Mouse (Mus musculus) testis, adult 2 months (tissue): Measurements from ENCODE around the gene Srprb. TPM values are rescaled to one million over a fixed set of nuclear protein-coding genes. Genes with fewer than 3 reads are reported as not detected.
A peak's percentile ranks its signal among the peaks of the same experiment; 100 is the strongest.

ENCODE experiments used
- H3K27ac ChIP-seq: fragments of 200-500 bp; 2 replicates; pipeline ENCODE4 v1.5.1; 2012; ENCODE audit warnings: low read depth, low read length; ENCODE audit not compliant: control insufficient read depth, insufficient read depth
- H3K27me3 ChIP-seq: fragments of 200-500 bp; 2 replicates; pipeline ENCODE4 v1.6.1; 2012; ENCODE audit warnings: mild to moderate bottlenecking, low read length, moderate library complexity; ENCODE audit not compliant: control insufficient read depth, insufficient read depth
- H3K36me3 ChIP-seq: fragments of 200-500 bp; 2 replicates; pipeline ENCODE4 v1.6.1; 2012; ENCODE audit warnings: mild to moderate bottlenecking, low read length; ENCODE audit not compliant: control insufficient read depth, insufficient read depth
- H3K4me1 ChIP-seq: fragments of 200-500 bp; 2 replicates; pipeline ENCODE4 v1.6.1; 2012; ENCODE audit warnings: low read length; ENCODE audit not compliant: control insufficient read depth, insufficient read depth
- H3K4me3 ChIP-seq: fragments of 200-500 bp; 2 replicates; pipeline ENCODE4 v1.5.1; 2012; ENCODE audit warnings: low read depth, mild to moderate bottlenecking, low read length, moderate library complexity, mixed read lengths; ENCODE audit not compliant: control insufficient read depth
- CTCF ChIP-seq: fragments of 200-500 bp; IDR thresholded peaks from 2 replicates; pipeline ENCODE4 v1.5.1; 2012; ENCODE audit warnings: low read depth, mild to moderate bottlenecking, inconsistent platforms, low read length, moderate library complexity; ENCODE audit not compliant: control insufficient read depth, insufficient read depth, insufficient replicate concordance
- POLR2A ChIP-seq: fragments of 200-500 bp; IDR thresholded peaks from 2 replicates; pipeline ENCODE4 v1.6.1; 2012; ENCODE audit warnings: low read depth, mild to moderate bottlenecking, inconsistent platforms, low read length, moderate library complexity; ENCODE audit not compliant: control insufficient read depth
- polyA plus RNA-seq: library from polyadenylated mRNA; depleted of rRNA; stranded (reverse); fragments of >200 nt; gene quantifications from 2 replicates; pipeline ENCODE4 v1.2.3, GENCODE M21; 2012

Srprb gene
- polyA plus RNA-seq, 1 experiment = 42.6 TPM

DNA sequence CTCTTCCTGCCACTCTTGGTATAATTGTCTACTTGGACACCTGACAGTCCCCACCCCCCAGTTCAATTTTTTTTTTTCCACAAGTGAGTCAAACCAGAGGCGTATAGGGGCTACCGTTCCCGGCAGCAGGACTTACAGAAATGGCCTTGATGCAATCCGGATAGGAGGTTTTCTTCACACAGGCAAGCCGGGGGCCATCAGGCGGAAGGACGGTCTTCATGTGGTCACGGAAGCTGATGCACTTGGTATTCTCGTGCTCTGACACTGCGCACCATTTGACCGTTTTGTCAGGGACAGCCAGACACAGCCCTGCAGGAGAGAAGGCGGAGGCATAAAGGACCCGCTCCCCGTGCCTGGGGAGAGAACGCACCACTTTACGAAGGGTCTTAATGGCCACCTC is 25.8 kb upstream of the Srprb start:
- H3K4me3 ChIP-seq = no peak overlapping the region
- no peak overlapping the region for H3K27ac ChIP-seq
- H3K4me1 ChIP-seq = peaks cover 5% of the 10 kb centered on the region
- H3K36me3 ChIP-seq = no peaks in the 10 kb centered on the region
- H3K27me3 ChIP-seq = no peaks in the 10 kb centered on the region
- TF ChIP-seq POLR2A (no peak), CTCF (no peak)

DNA sequence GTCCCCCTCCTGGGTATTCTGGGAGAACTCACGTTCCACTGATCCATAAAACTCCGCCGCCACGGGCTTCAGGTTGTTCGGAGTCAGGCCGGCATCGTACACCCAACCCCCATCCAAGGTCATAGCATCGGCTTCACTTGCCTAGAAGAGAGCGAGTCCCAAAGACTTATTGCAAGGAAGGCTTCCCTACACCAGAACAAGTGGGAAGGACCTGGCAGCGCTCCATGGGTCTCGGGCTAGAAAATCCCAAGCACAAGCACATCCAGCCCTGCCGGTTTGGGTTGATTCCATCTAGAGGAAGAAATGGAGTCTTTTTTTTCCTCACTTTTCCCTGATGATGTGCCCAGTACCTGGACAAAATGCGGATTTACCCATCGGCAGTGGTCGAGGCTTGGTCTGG is 24.9 kb upstream of the Srprb start:
- no peak for TF ChIP-seq POLR2A
- no peak for TF ChIP-seq CTCF
- Histone ChIP-seq H3K36me3 (no peaks in the 10 kb centered on the region), H3K4me1 (peaks cover 5% of the 10 kb centered on the region), H3K27me3 (no peaks in the 10 kb centered on the region), H3K27ac (no peak overlapping the region), H3K4me3 (peak overlapping the region; percentile 3; the same call in 1 of the 2 replicates)

- H3K27ac ChIP-seq = no peak overlapping the region
- no peaks in the 10 kb centered on the region for H3K36me3 ChIP-seq
- no peaks in the 10 kb centered on the region for H3K27me3 ChIP-seq
- H3K4me3 ChIP-seq = no peak overlapping the region
- TF ChIP-seq CTCF (peak; percentile 49; the same call in 1 of the 2 replicates), POLR2A (no peak)
- H3K4me1 ChIP-seq = peaks cover 5% of the 10 kb centered on the region
Observed at GRCm38 (mm10) chr9:103225464-103225863, 23.5 kb upstream of the Srprb start.

- H3K27ac ChIP-seq = no peak overlapping the region
- H3K36me3 ChIP-seq = no peaks in the 10 kb centered on the region
- no peak for TF ChIP-seq POLR2A
- TF ChIP-seq CTCF = no peak
- H3K4me3 ChIP-seq = no peak overlapping the region
- peaks cover 2% of the 10 kb centered on the region; the same call in 1 of the 2 replicates for H3K4me1 ChIP-seq
- H3K27me3 ChIP-seq = no peaks in the 10 kb centered on the region
Observed at GRCm38 (mm10) chr9:103224721-103225120, 22.8 kb upstream of the Srprb start.

DNA sequence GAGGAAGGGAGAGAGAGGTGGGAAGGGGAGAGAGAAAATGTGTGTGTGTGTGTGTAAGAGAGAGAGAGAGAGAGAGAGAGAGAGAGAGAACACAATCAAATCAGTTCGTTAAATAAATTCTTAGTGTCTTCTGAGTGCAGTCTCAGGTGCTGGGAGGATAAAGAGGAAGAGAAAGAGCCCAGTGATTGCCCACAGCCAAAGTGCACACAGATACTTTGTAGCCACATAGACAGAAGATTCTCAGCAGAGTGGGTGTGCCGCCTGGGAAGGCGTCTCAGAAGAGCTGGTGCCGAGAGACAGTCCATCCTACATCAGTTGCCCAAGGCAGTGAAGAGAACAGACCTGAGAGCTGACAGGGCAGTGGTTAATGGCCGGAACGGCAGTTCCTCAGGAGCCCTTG is 12.3 kb upstream of the Srprb start:
- Histone ChIP-seq H3K4me3 (no peak overlapping the region), H3K27me3 (no peaks in the 10 kb centered on the region), H3K36me3 (no peaks in the 10 kb centered on the region), H3K4me1 (no peaks in the 10 kb centered on the region; the same call in none of the 2 replicates), H3K27ac (no peak overlapping the region)
- TF ChIP-seq CTCF = no peak
- TF ChIP-seq POLR2A = no peak

GRCm38 (mm10) chr9:103213631-103214030 is 11.7 kb upstream of the Srprb start:
- Histone ChIP-seq H3K27ac (no peak overlapping the region), H3K36me3 (no peaks in the 10 kb centered on the region), H3K4me1 (no peaks in the 10 kb centered on the region; the same call in none of the 2 replicates), H3K4me3 (no peak overlapping the region), H3K27me3 (no peaks in the 10 kb centered on the region)
- TF ChIP-seq CTCF (no peak), POLR2A (no peak)

DNA sequence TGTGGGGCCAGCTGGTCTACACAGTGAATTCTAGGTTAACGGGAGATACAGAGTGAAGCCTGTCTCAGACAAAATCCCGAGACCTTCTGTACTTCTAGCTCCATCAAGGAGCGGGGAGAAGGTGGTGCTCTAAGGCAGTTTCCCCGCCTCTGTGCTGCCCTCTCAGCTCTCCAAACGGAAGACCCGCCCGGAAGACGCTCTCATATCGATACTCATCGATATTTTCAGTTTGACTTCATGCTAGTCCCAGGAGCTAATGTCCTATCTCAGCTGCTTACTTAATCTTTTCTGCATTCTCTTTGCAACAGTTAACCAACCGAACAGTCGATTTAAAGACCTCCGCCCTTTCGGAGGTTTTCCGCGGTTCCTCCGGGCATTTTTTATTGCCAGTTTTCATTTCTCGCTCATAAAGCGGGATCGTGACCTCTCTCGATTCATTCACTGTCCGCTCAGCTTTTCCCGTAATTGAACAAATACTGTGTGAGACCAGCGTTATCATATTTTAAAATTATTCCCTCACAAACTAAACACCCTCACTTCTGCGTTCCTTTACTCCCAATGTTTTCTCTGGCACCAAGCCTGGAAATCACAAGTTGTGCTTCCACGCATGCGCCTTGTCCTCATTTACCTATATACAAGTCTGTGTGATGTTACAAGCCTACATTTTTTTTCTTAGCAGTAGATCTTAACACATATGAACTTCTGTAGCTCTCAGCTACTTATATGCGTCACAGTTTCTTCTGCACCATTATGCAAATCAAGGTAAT is 10.9 kb upstream of the Srprb start:
- TF ChIP-seq CTCF = no peak
- TF ChIP-seq POLR2A = no peak
- Histone ChIP-seq H3K36me3 (no peaks in the 10 kb centered on the region), H3K27ac (no peak overlapping the region), H3K27me3 (no peaks in the 10 kb centered on the region), H3K4me3 (peak overlapping the region; percentile 40), H3K4me1 (no peaks in the 10 kb centered on the region; the same call in none of the 2 replicates)
